Comparison of ENCODE assay signal across 22 mouse cellular contexts in the genomic region with DNA sequence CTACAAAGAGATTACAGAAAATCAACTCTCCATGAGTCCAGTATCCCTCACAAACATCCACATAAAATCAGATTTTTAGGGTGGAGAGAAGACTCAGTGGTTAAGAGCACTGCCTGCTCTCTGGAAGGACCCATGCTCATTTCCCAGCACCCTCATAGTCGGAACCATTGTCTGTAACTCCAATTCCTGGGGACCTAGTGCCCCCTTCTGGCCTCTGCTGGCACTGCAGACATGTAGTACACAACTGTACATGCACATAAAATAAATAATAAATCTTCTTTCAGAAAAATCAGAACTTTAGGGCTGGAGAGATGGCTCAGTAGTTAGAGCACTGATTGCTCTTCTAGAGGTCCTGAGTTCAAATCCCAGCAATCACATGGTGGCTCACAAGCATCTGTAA. TPM values are rescaled to one million over a fixed set of nuclear protein-coding genes. Genes with fewer than 3 reads are reported as not detected.
DNase-seq lines count a peak whose midpoint lies in the region; ATAC-seq and TF ChIP-seq lines count a peak whose summit lies in the region.
"Had no signal": no experiment of that assay in that cellular context is flagged by ENCODE, and none has a peak within 500 bp of the region (broad histone marks: within the 10 kb centered on the region; RNA-seq: fewer than 3 reads in every experiment).

No protein-coding gene starts in this region.

- peak; percentile 36 for TF ChIP-seq RAD21 in CH12.LX (IDR thresholded peaks at IDR 0.05; ENCODE audit: low read depth, low read length)

- intact Hi-C loops in gastrocnemius, adult 2 months (cut with DNase I) = no loop called here
- intact Hi-C loops in gastrocnemius, postnatal 36 days (cut with DNase I) = no loop called here

- no peak for TF ChIP-seq POLR2A in CH12.LX (IDR thresholded peaks at IDR 0.05; ENCODE audit: low read depth, low read length)
- no peak for TF ChIP-seq POLR2A in bone marrow macrophage, adult 2 months (IDR thresholded peaks at IDR 0.05; ENCODE audit: borderline replicate concordance, low read depth, low read length)

- H3K79me2 ChIP-seq in CH12.LX (replicated peaks; ENCODE audit: control insufficient read depth, extremely low read depth, insufficient read depth, poor library complexity, severe bottlenecking) = no peaks in the 10 kb centered on the region

- H3K27ac ChIP-seq in gastrocnemius, adult 2 months = no peak overlapping the region
- no peak overlapping the region for H3K27ac ChIP-seq in liver, postnatal 0 days (ENCODE audit: low read depth)
- H3K27ac ChIP-seq in liver, embryonic 12.5 days = no peak overlapping the region
- no peak overlapping the region for H3K27ac ChIP-seq in CH12.LX (ENCODE audit: insufficient read depth, low read depth)
- no peak overlapping the region for H3K27ac ChIP-seq in bone marrow macrophage, adult 2 months (ENCODE audit: insufficient read depth, low read depth, low read length)
- H3K27ac ChIP-seq: embryonic facial prominence, embryonic 15.5 days; forebrain, embryonic 12.5 days; heart, embryonic 15.5 days; limb, embryonic 10.5 days had no signal

- H3K4me1 ChIP-seq in liver, postnatal 0 days (ENCODE audit: insufficient read depth) = no peaks in the 10 kb centered on the region
- H3K4me1 ChIP-seq in liver, embryonic 12.5 days = no peaks in the 10 kb centered on the region
- peaks cover 19 to 27% of the 10 kb centered on the region in 2 experiments for H3K4me1 ChIP-seq in CH12.LX (ENCODE audit: control insufficient read depth in 1 of 2, insufficient read depth in 2 of 2)
- no peaks in the 10 kb centered on the region for H3K4me1 ChIP-seq in bone marrow macrophage, adult 2 months (ENCODE audit: control insufficient read depth, insufficient read depth, low read length)
- H3K4me1 ChIP-seq: heart, embryonic 15.5 days had no signal

- no peak overlapping the region for H3K4me3 ChIP-seq in gastrocnemius, adult 2 months
- no peak overlapping the region for H3K4me3 ChIP-seq in liver, postnatal 0 days (ENCODE audit: low read depth, low read length)
- H3K4me3 ChIP-seq in liver, embryonic 12.5 days = no peak overlapping the region
- no peak overlapping the region for H3K4me3 ChIP-seq in CH12.LX (replicated peaks in 1 of 3; ENCODE audit: low read depth in 2 of 3, low read length in 2 of 3, poor library complexity in 1 of 3)
- H3K4me3 ChIP-seq in bone marrow macrophage, adult 2 months (ENCODE audit: insufficient read depth, low read length) = no peak overlapping the region
- H3K4me3 ChIP-seq: embryonic facial prominence, embryonic 15.5 days; forebrain, embryonic 12.5 days; heart, embryonic 15.5 days; limb, embryonic 10.5 days; megakaryocyte, embryonic 14.5 days had no signal

- no peak for DNase-seq in gastrocnemius, adult 2 months
- no peak for DNase-seq in gastrocnemius, postnatal 36 days
- no peak for DNase-seq in liver, postnatal 0 days
- DNase-seq in CH12.LX (ENCODE audit: extremely low read depth) = no peak
- DNase-seq in frontal cortex, postnatal 10 days (ENCODE audit: low spot score in 2 of 2) = no peak
- DNase-seq in left cerebral cortex, adult 11 months (ENCODE audit: low spot score) = no peak
- DNase-seq: cerebellum, adult 8-10 months; kidney, postnatal 14 days; lung, adult 18-20 months had no signal

- TF ChIP-seq CTCF in gastrocnemius, adult 2 months (IDR thresholded peaks at IDR 0.05) = peak; percentile 48
- TF ChIP-seq CTCF in liver, postnatal 0 days (IDR thresholded peaks at IDR 0.05; ENCODE audit: low read depth) = peak; percentile 38
- TF ChIP-seq CTCF in CH12.LX (conservative IDR thresholded peaks at IDR 0.05 in 1 of 2, IDR thresholded peaks at IDR 0.05 in 1 of 2; ENCODE audit: low read depth in 2 of 2, low read length in 2 of 2) = peak; percentile 28 to 41; a peak in 3 of 4 replicates
- TF ChIP-seq CTCF in bone marrow macrophage, adult 2 months (IDR thresholded peaks at IDR 0.05; ENCODE audit: low read depth, low read length) = peak; percentile 20; the same call in 1 of the 2 replicates

- H3K4me2 ChIP-seq in liver, postnatal 0 days (ENCODE audit: low read depth, low read length) = no peak overlapping the region
- no peak overlapping the region for H3K4me2 ChIP-seq in liver, embryonic 12.5 days
- no peak overlapping the region for H3K4me2 ChIP-seq in CH12.LX (ENCODE audit: insufficient read depth, low read depth, poor library complexity, severe bottlenecking)
- H3K4me2 ChIP-seq: embryonic facial prominence, embryonic 15.5 days; forebrain, embryonic 12.5 days; heart, embryonic 15.5 days had no signal

- dilution Hi-C loops in CH12.LX (cut with MboI; ENCODE audit: extremely low pct_ligation_motif_present, extremely low pct_unique_long_range_greater_than_20kb, low sequenced_read_pairs) = no loop called here

- in situ Hi-C loops in CH12.LX (cut with MboI; ENCODE audit: low pct_ligation_motif_present, low pct_unique_long_range_greater_than_20kb, low sequenced_read_pairs) = no loop called here

- no peaks in the 10 kb centered on the region for H3K27me3 ChIP-seq in liver, postnatal 0 days (ENCODE audit: insufficient read depth, low read length)
- H3K27me3 ChIP-seq in liver, embryonic 12.5 days (replicated peaks) = peaks cover 39% of the 10 kb centered on the region
- peaks cover 3% of the 10 kb centered on the region for H3K27me3 ChIP-seq in CH12.LX (replicated peaks)
- H3K27me3 ChIP-seq: embryonic facial prominence, embryonic 15.5 days had no signal

- H3K36me3 ChIP-seq in liver, postnatal 0 days (replicated peaks; ENCODE audit: insufficient read depth, low read length) = no peaks in the 10 kb centered on the region
- no peaks in the 10 kb centered on the region for H3K36me3 ChIP-seq in liver, embryonic 12.5 days
- no peaks in the 10 kb centered on the region for H3K36me3 ChIP-seq in CH12.LX (replicated peaks in 1 of 2; ENCODE audit: control insufficient read depth in 1 of 2, insufficient read depth in 1 of 2, low read length in 1 of 2)
- H3K36me3 ChIP-seq: embryonic facial prominence, embryonic 15.5 days; forebrain, embryonic 12.5 days; heart, embryonic 15.5 days; limb, embryonic 10.5 days had no signal

- no peak for TF ChIP-seq EP300 in liver, postnatal 0 days (IDR thresholded peaks at IDR 0.05; ENCODE audit: low read depth)
- no peak for TF ChIP-seq EP300 in CH12.LX (IDR thresholded peaks at IDR 0.05; ENCODE audit: low read length)

- H3K9ac ChIP-seq in liver, postnatal 0 days (replicated peaks) = no peak overlapping the region
- no peak overlapping the region for H3K9ac ChIP-seq in liver, embryonic 12.5 days
- no peak overlapping the region for H3K9ac ChIP-seq in CH12.LX (ENCODE audit: insufficient read depth, low read depth)
- H3K9ac ChIP-seq: embryonic facial prominence, embryonic 15.5 days; forebrain, embryonic 12.5 days; heart, embryonic 15.5 days had no signal

- H3K9me3 ChIP-seq in liver, postnatal 0 days (ENCODE audit: low read length) = peaks cover 5% of the 10 kb centered on the region; the same call in 1 of the 2 replicates
- peaks cover 3% of the 10 kb centered on the region; the same call in 1 of the 2 replicates for H3K9me3 ChIP-seq in liver, embryonic 12.5 days (replicated peaks)
- H3K9me3 ChIP-seq in CH12.LX (replicated peaks; ENCODE audit: low read length) = peaks cover 5% of the 10 kb centered on the region
- H3K9me3 ChIP-seq: embryonic facial prominence, embryonic 15.5 days; limb, embryonic 10.5 days had no signal

- 88% methylated on average over 1 of the region's 1 CpGs for WGBS in liver, postnatal 0 days (ENCODE audit: insufficient replicate concordance)
- 79% methylated on average over 1 of the region's 1 CpGs for WGBS in liver, embryonic 12.5 days (ENCODE audit: insufficient replicate concordance)

- no peak for ATAC-seq in liver, postnatal 0 days
- no peak for ATAC-seq in liver, embryonic 12.5 days

TF ChIP-seq in CH12.LX, 34 proteins besides CTCF, POLR2A, EP300 and RAD21:
- TF ChIP-seq SMC3 (IDR thresholded peaks at IDR 0.05; ENCODE audit: low read depth, low read length) (peak; percentile 6; the same call in 1 of the 2 replicates), CHD1 (IDR thresholded peaks at IDR 0.05; ENCODE audit: low read depth, low read length) (no peak)

RNA-seq across cellular contexts. Expression of a gene that starts 58.0 kb away (rescaled TPM):
- total RNA-seq in gastrocnemius, adult 2 months (2021) = not detected
- not detected for total RNA-seq in gastrocnemius, postnatal 36 days (2021)
- 10.9 and 12.0 TPM in 2 replicates for polyA plus RNA-seq in liver, postnatal 0 days (2015; fragmentation: Nextera tagmentation; extraction: Ambion mirVana)
- 1.5 and 1.6 TPM in 2 replicates for polyA plus RNA-seq in liver, embryonic 12.5 days (2016; fragmentation: Nextera tagmentation; extraction: Ambion mirVana)
- total RNA-seq in CH12.LX (2012; rRNA removed) = not detected in 2 replicates
- not detected in 2 replicates for total RNA-seq in CH12.LX (2014; rRNA removed)
- not detected in 2 replicates for polyA plus RNA-seq in CH12.LX (2012; ENCODE audit: insufficient read length, low read depth)
- not detected in 2 replicates for polyA plus RNA-seq in bone marrow macrophage, adult 2 months (2012; ENCODE audit: insufficient read depth, insufficient read length, missing spikeins)
- total RNA-seq: granulocyte monocyte progenitor cell, adult 5-6 weeks; layer of hippocampus, postnatal 10 days; monocyte, adult 5-6 weeks had no signal
- polyA plus RNA-seq: embryonic facial prominence, embryonic 15.5 days; forebrain, embryonic 12.5 days; heart, embryonic 15.5 days; hindbrain, embryonic 11.5 days; limb, embryonic 10.5 days; neural tube, embryonic 14.5 days; urinary bladder, adult 2 months had no signal
